Mouse (Mus musculus): Measurements from ENCODE around the gene Scimp.

- TF ChIP-seq GATA1 (IDR thresholded peaks at IDR 0.05; ENCODE audit: borderline replicate concordance, low read length) (no peak), FLI1 (IDR thresholded peaks at IDR 0.05; ENCODE audit: low read length) (no peak)
Observed at GRCm38 (mm10) chr11:70785908-70786307, 26.5 kb downstream of the Scimp start.

Data from megakaryocyte, embryonic 14.5 days (primary cell).